Mouse (Mus musculus) forelimb bud, embryonic 11.5 days (tissue): Measurements from ENCODE around the gene Slit2.

ENCODE experiments used
- DNase-seq: peaks from one replicate; pipeline ENCODE4 v3.0.0-alpha.2; 2012; ENCODE audit warnings: low read depth, low spot score

Slit2 gene

GRCm38 (mm10) chr5:48225500-48225899 lies 242.6 kb downstream of the Slit2 start:
- no peak for DNase-seq

- DNase-seq = no peak
These were observed 247.6 kb downstream of the Slit2 start for GRCm38 (mm10) chr5:48230430-48231080.

- no peak for DNase-seq
These were observed 251.8 kb downstream of the Slit2 start for GRCm38 (mm10) chr5:48234728-48235127.

GRCm38 (mm10) chr5:48235270-48235669 lies 252.3 kb downstream of the Slit2 start:
- no peak for DNase-seq

- DNase-seq = peak; percentile 67
These were observed 257.8 kb downstream of the Slit2 start for GRCm38 (mm10) chr5:48240751-48241150.

GRCm38 (mm10) chr5:48248327-48248726 lies 265.4 kb downstream of the Slit2 start:
- DNase-seq = no peak

- no peak for DNase-seq
These were observed 294.6 kb downstream of the Slit2 start for GRCm38 (mm10) chr5:48277561-48277960.

GRCm38 (mm10) chr5:48301186-48301585 lies 318.2 kb downstream of the Slit2 start:
- DNase-seq = no peak

GRCm38 (mm10) chr5:48315057-48315602 lies 332.2 kb downstream of the Slit2 start:
- no peak for DNase-seq

GRCm38 (mm10) chr5:48320597-48320996 lies 337.7 kb downstream of the Slit2 start:
- DNase-seq = no peak

- no peak for DNase-seq
These were observed 343.3 kb downstream of the Slit2 start for GRCm38 (mm10) chr5:48326221-48326620.

GRCm38 (mm10) chr5:48327652-48328051 lies 344.7 kb downstream of the Slit2 start, which contains the start of gene 5730480H06Rik:
Gene 5730480H06Rik (plus strand): TSS chr5:48327952.
- no peak for DNase-seq

GRCm38 (mm10) chr5:48329751-48330150 lies 346.8 kb downstream of the Slit2 start:
- DNase-seq = no peak

GRCm38 (mm10) chr5:48330817-48331216 lies 347.9 kb downstream of the Slit2 start:
- DNase-seq = no peak

- no peak for DNase-seq
These were observed 348.5 kb downstream of the Slit2 start for GRCm38 (mm10) chr5:48331441-48331840.

GRCm38 (mm10) chr5:48333407-48333806 lies 350.5 kb downstream of the Slit2 start:
- no peak for DNase-seq

- DNase-seq = peak; percentile 9
These were observed 351.1 kb downstream of the Slit2 start for GRCm38 (mm10) chr5:48333884-48334513.

- DNase-seq = no peak
These were observed 358.0 kb downstream of the Slit2 start for GRCm38 (mm10) chr5:48340808-48341433.

- DNase-seq = peak; percentile 29
These were observed 362.4 kb downstream of the Slit2 start for GRCm38 (mm10) chr5:48345095-48345982.

- DNase-seq = no peak
These were observed 363.2 kb downstream of the Slit2 start for GRCm38 (mm10) chr5:48345983-48346648.

- DNase-seq = no peak
These were observed 366.4 kb downstream of the Slit2 start for GRCm38 (mm10) chr5:48349309-48349708.
